Mouse (Mus musculus) liver, adult (tissue): ENCODE measurements around the gene Olfr812.
"Not testable (repeated sequence)": the region's sequence is repeated elsewhere in the genome, so short reads cannot be mapped to it uniquely, and the experiment has no call there.

ENCODE experiments used
- GATA4 ChIP-seq: IDR thresholded peaks from 2 replicates; pipeline ENCODE4 v1.6.1; 2014; ENCODE audit warnings: mild to moderate bottlenecking, low read length; ENCODE audit not compliant: insufficient replicate concordance

Olfr812 gene

DNA sequence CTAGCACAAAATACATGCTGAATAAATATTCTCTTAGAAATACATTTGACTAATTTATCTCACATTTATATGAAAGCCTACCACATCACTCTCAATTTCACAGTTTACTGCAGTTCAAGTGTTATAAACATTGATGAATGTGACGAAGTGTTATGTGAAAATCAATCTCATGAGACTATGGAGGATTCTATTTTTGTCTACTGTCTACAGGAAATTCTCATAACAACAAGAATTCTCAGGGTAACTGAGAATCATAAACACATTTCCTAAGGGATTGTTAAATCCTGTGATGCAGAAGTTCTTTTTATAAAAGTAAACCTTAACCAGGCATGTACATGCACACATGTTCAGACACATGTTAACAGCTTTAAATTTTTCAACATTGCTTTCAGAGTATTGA lies at the start of gene Olfr812:
TSS of gene Olfr812 (minus strand) at position 101 of the 400 bp plus-strand sequence.
- no peak for TF ChIP-seq GATA4

DNA sequence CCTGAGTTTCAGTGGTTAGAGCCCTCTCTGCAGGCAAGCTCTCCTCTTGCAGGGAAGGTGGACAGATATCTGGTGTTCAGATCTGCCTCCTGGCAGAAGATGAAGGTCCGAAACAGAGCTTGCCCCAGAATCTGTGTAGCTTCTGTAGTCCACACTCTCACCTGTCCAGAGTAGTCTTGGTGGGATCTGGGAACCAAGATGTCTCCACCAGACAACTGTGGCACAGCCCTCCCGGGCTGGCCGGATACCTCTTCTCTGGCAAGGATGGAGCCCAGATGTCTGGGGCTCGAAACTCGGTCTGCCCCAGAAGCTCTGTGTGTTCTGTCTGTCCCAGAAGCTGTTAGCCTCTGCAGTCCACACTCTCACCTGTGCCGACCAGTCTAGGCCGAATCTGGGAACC lies 40.0 kb upstream of the Olfr812 start:
- no peak for TF ChIP-seq GATA4

DNA sequence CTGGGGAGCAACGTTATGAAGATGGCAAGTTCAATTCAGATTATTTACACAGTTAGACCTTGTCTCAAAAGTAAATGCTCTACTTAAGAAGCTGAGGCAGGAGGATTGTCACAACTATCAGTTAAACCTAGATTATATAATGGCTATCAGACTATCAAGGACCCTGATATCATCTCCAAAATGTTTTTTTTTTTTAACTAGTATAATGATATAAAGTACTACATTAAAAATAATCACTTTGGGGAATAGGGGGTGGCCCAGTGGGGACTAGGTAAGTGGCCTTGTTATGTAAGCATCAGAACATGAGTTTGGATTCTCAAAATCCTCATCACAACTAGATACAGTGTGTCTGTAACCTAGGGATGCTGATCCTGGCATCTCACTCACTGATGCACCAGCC lies 33.9 kb upstream of the Olfr812 start, which contains the start of gene Olfr814:
TSS of gene Olfr814 (minus strand) at position 101 of the 400 bp plus-strand sequence.
- TF ChIP-seq GATA4: not testable (repeated sequence)

DNA sequence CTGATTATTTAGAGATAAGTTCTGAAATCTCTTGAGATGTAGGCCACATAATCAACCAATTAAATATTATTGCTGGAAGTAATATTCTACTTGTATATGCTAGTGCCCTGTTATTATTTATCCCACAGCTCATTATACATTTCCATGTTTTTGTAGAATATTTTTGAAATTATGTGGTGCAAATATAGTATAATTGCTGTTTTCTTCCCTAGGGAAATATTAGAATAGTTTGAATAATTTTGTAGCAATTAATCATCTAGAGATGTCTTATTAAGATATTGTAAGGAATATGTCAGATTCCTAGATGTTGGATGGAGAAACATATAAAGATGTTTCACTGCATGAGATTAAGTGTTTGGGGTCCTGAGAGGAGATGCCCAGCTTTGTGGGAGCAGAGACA lies 9.2 kb upstream of the Olfr812 start, which contains the start of gene Olfr813:
TSS of gene Olfr813 (plus strand) at position 301 of the 400 bp plus-strand sequence.
- TF ChIP-seq GATA4: no peak

DNA sequence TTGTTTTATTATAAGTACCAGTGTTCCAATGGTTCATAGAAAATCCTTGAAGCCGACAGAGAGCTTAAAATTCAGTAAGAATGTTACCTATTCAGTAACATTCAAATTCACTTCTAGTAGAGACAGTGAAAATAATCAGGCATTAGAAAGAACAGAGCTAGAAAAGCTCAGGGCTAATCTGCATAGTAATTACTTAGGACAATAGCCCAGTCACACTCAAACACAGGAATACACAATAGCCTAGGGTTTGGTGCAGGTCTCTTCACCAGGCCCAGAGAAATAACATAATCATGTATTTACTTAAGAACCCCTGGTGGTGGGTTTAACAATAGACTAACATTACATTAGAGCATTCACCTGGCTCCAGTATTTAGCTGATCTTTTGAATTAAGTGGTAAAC lies 1.4 kb upstream of the Olfr812 start:
- TF ChIP-seq GATA4: no peak

DNA sequence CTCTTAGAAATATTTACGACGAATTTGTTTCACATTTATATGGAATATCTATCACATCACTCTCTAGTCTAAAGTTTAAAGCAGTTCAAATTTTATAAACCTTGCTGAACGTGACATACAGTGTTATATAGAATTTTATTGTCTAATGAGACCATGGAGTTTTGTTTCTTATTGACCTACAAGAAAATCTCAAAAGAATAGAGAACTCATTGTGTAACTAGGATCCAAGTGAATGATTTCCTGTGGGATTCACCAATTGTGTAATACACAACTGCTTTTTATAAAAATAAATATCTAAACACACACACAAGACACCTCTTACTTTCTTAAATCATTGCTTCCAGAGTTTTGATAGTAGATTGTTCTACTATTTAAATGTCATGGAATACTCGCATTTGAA lies 41.6 kb downstream of the Olfr812 start, which contains the start of gene Olfr811:
TSS of gene Olfr811 (minus strand) at position 101 of the 400 bp plus-strand sequence.
- TF ChIP-seq GATA4: no peak

DNA sequence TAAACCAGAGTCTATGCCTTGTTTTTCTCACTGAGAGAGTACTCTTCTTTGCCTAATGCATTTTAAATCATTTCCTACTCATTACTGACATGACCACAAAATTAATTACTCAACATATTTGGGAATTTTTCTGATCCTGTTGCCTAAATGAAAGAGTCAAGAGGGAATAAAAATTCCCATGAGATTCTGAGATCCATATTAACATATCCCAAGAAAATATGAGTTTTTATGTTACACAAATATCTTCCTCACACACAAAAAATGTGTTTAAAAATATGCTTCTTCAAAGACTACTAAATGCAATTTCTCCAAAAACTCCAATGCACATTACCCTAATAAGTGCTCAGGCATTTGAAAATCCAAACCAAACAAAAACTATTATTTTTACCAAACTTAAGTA lies 51.1 kb downstream of the Olfr812 start, which contains the start of gene Olfr810:
TSS of gene Olfr810 (minus strand) at position 101 of the 400 bp plus-strand sequence.
- no peak for TF ChIP-seq GATA4
